Mouse (Mus musculus) erythroblast, embryonic 14.5 days (primary cell): Measurements from ENCODE around the gene Lats2.

Experiments used
- GATA1 ChIP-seq: IDR thresholded peaks from 2 replicates; pipeline ENCODE4 v1.6.1; 2012; ENCODE audit warnings: low read length, inconsistent platforms, mixed read lengths
- TAL1 ChIP-seq: IDR thresholded peaks from 3 replicates; pipeline ENCODE4 v1.6.1; 2012; ENCODE audit warnings: low read length, inconsistent platforms, mixed read lengths

DNA sequence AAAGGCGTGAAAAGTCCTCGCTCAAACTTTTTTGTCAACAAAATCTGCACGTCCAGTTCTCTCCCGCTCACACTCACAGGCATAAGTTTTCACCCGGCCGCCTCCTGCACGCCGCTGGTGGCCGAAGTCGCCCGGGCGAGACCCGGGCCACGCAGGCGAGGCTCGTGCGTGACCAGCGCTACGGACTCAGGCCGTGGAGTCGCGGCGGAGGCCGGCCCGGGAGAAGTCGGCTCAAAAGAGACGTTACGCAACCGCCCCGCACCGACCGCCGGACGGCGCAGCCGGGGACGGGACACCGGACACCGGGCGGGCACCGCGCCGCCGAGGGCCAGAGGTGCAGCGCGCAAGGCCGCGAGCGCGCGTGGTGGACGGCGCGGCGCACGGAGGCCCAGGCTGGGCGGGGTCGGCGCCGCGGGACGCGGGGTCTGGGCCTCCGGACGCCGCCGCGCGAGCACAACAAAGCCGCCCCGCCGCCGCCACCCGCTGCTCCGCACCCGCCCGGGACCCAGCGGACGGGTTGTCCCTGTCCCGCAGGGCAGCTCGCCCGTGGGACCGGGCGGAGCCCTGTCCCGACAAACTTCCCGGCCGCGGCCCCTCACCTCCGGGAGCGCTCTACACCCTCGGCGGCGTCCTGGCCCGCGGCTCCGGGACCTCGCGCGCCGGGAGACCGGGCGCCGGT lies 12.8 kb downstream of the Lats2 start:
- no peak for TF ChIP-seq GATA1
- TF ChIP-seq TAL1, result no peak
